Comparison of ENCODE assay signal across 9 mouse cellular contexts in the genomic region with DNA sequence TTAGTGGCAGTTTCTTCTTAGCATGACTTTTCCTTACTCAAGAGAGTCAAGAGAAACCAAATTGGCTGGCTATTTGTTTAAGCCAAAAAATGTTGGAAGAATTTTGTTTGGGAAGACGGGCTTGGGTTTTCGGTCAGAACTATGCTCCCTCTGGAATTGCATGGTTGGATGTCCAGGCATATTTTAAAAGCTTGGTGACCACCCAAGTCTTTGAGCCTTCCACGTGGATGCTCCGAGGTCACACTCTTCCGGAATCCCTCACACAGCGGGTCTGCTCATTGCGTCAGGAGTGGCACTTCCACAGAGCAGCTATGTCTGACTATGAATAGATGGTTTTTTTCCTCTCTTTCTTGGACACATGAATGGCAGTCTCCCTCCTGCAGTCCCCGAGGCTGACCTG. TPM values are rescaled to one million over a fixed set of nuclear protein-coding genes. Genes with fewer than 3 reads are reported as not detected.
DNase-seq lines count a peak whose midpoint lies in the region; ATAC-seq and TF ChIP-seq lines count a peak whose summit lies in the region.
"Had no signal": no experiment of that assay in that cellular context is flagged by ENCODE, and none has a peak within 500 bp of the region (broad histone marks: within the 10 kb centered on the region; RNA-seq: fewer than 3 reads in every experiment).

No protein-coding gene starts in this region.

- H3K9ac ChIP-seq in heart, embryonic 13.5 days = peak overlapping the region; percentile 37
- no peak overlapping the region for H3K9ac ChIP-seq in midbrain, postnatal 0 days (replicated peaks; ENCODE audit: low read length, poor library complexity, severe bottlenecking)
- H3K9ac ChIP-seq in heart, embryonic 16.5 days (ENCODE audit: low read length) = 0 out of 2 replicates have a peak overlapping the region, but pooled peaks have one; percentile 13
- H3K9ac ChIP-seq in stomach, postnatal 0 days (ENCODE audit: low read length) = no peak overlapping the region

- H3K27me3 ChIP-seq in heart, embryonic 13.5 days (replicated peaks) = no peaks in the 10 kb centered on the region
- no peaks in the 10 kb centered on the region for H3K27me3 ChIP-seq in midbrain, embryonic 10.5 days (ENCODE audit: low read depth, poor library complexity, severe bottlenecking)
- no peaks in the 10 kb centered on the region for H3K27me3 ChIP-seq in midbrain, postnatal 0 days (ENCODE audit: insufficient read depth, low read length)
- no peaks in the 10 kb centered on the region for H3K27me3 ChIP-seq in heart, embryonic 16.5 days (ENCODE audit: control insufficient read depth, insufficient read depth, low read length)
- no peaks in the 10 kb centered on the region for H3K27me3 ChIP-seq in stomach, postnatal 0 days (ENCODE audit: control insufficient read depth, insufficient read depth, low read length)
- H3K27me3 ChIP-seq: CH12.LX had no signal

- no peaks in the 10 kb centered on the region for H3K36me3 ChIP-seq in heart, embryonic 13.5 days
- no peaks in the 10 kb centered on the region for H3K36me3 ChIP-seq in midbrain, embryonic 10.5 days
- no peaks in the 10 kb centered on the region for H3K36me3 ChIP-seq in midbrain, postnatal 0 days (ENCODE audit: insufficient read depth, low read length)
- no peaks in the 10 kb centered on the region for H3K36me3 ChIP-seq in heart, embryonic 16.5 days (ENCODE audit: control insufficient read depth, insufficient read depth)
- no peaks in the 10 kb centered on the region for H3K36me3 ChIP-seq in stomach, postnatal 0 days (ENCODE audit: control insufficient read depth, insufficient read depth, low read length)

- 77% methylated on average over 8 of the region's 8 CpGs for WGBS in heart, embryonic 13.5 days
- 62% methylated on average over 8 of the region's 8 CpGs for WGBS in midbrain, embryonic 10.5 days
- 55% methylated on average over 8 of the region's 8 CpGs for WGBS in midbrain, postnatal 0 days
- 79% methylated on average over 8 of the region's 8 CpGs for WGBS in heart, embryonic 16.5 days
- WGBS in stomach, postnatal 0 days = 57% methylated on average over 8 of the region's 8 CpGs

- no peaks in the 10 kb centered on the region for H3K9me3 ChIP-seq in heart, embryonic 13.5 days
- H3K9me3 ChIP-seq in midbrain, embryonic 10.5 days (replicated peaks) = no peaks in the 10 kb centered on the region
- no peaks in the 10 kb centered on the region for H3K9me3 ChIP-seq in midbrain, postnatal 0 days (ENCODE audit: low read length)
- no peaks in the 10 kb centered on the region for H3K9me3 ChIP-seq in heart, embryonic 16.5 days (replicated peaks; ENCODE audit: control insufficient read depth, low read length)
- no peaks in the 10 kb centered on the region for H3K9me3 ChIP-seq in stomach, postnatal 0 days (ENCODE audit: control insufficient read depth, low read length)
- H3K9me3 ChIP-seq: megakaryocyte, embryonic 14.5 days had no signal

- H3K4me2 ChIP-seq in heart, embryonic 13.5 days = no peak overlapping the region
- no peak overlapping the region for H3K4me2 ChIP-seq in midbrain, postnatal 0 days (ENCODE audit: low read depth, low read length, poor library complexity, severe bottlenecking)
- H3K4me2 ChIP-seq in heart, embryonic 16.5 days (ENCODE audit: low read depth, low read length) = no peak overlapping the region
- H3K4me2 ChIP-seq in stomach, postnatal 0 days (replicated peaks; ENCODE audit: low read depth) = no peak overlapping the region

- ATAC-seq in heart, embryonic 13.5 days (ENCODE audit: extremely low read depth, insufficient number of reproducible peaks, low FRiP score, low TSS enrichment) = no peak
- no peak for ATAC-seq in midbrain, postnatal 0 days (ENCODE audit: low FRiP score)
- ATAC-seq in heart, embryonic 16.5 days (replicated peaks; ENCODE audit: extremely low read depth, insufficient read depth, low FRiP score) = no peak
- no peak for ATAC-seq in stomach, postnatal 0 days (ENCODE audit: low FRiP score, low TSS enrichment)

- no peak for TF ChIP-seq EP300 in stomach, postnatal 0 days (optimal IDR thresholded peaks at IDR 0.05)

- no peak for DNase-seq in heart, postnatal 4 days
- DNase-seq in midbrain, embryonic 10.5 days (ENCODE audit: low spot score) = no peak
- DNase-seq in midbrain, postnatal 0 days (ENCODE audit: low spot score) = no peak
- no peak for DNase-seq in stomach, postnatal 0 days (ENCODE audit: low spot score)
- DNase-seq in cerebellum, adult 11 months = no peak

- peaks cover 91% of the 10 kb centered on the region for H3K4me1 ChIP-seq in heart, embryonic 13.5 days
- H3K4me1 ChIP-seq in midbrain, embryonic 10.5 days = peaks cover 71% of the 10 kb centered on the region
- 0 out of 2 replicates have a peak, but pooled peaks cover 11% of the 10 kb centered on the region for H3K4me1 ChIP-seq in midbrain, postnatal 0 days (ENCODE audit: insufficient read depth, low read length)
- peaks cover 73% of the 10 kb centered on the region for H3K4me1 ChIP-seq in heart, embryonic 16.5 days (ENCODE audit: control insufficient read depth, insufficient read depth, low read length)
- peaks cover 21% of the 10 kb centered on the region for H3K4me1 ChIP-seq in stomach, postnatal 0 days (replicated peaks; ENCODE audit: control insufficient read depth, insufficient read depth)

- TF ChIP-seq CTCF in midbrain, postnatal 0 days (IDR thresholded peaks at IDR 0.05) = no peak
- TF ChIP-seq CTCF in stomach, postnatal 0 days (IDR thresholded peaks at IDR 0.05; ENCODE audit: low read depth) = no peak

- peak overlapping the region; percentile 70 for H3K27ac ChIP-seq in heart, embryonic 13.5 days (replicated peaks)
- peak overlapping the region; percentile 59 for H3K27ac ChIP-seq in midbrain, embryonic 10.5 days (replicated peaks)
- no peak overlapping the region for H3K27ac ChIP-seq in midbrain, postnatal 0 days (ENCODE audit: low read depth, low read length)
- peak overlapping the region; percentile 45 for H3K27ac ChIP-seq in heart, embryonic 16.5 days (ENCODE audit: low read length)
- peak overlapping the region; percentile 45; the same call in 1 of the 2 replicates for H3K27ac ChIP-seq in stomach, postnatal 0 days (replicated peaks)

- no peak overlapping the region for H3K4me3 ChIP-seq in heart, embryonic 13.5 days
- H3K4me3 ChIP-seq in midbrain, embryonic 10.5 days = no peak overlapping the region
- H3K4me3 ChIP-seq in midbrain, postnatal 0 days (ENCODE audit: low read depth, low read length) = no peak overlapping the region
- no peak overlapping the region for H3K4me3 ChIP-seq in heart, embryonic 16.5 days (ENCODE audit: low read length)
- no peak overlapping the region for H3K4me3 ChIP-seq in stomach, postnatal 0 days (ENCODE audit: low read depth, low read length)

RNA-seq across cellular contexts. Expression of gene Nek6, which starts 23.6 kb away (rescaled TPM):
- polyA plus RNA-seq in heart, embryonic 13.5 days (2015; fragmentation: Nextera tagmentation; extraction: Ambion mirVana) = 67.8 and 74.5 TPM in 2 replicates
- total RNA-seq in heart, postnatal 4 days (2021) = 10 to 100 TPM; 24.8 to 26.0 TPM
- polyA plus RNA-seq in midbrain, embryonic 10.5 days (2016; fragmentation: Nextera tagmentation; extraction: Ambion mirVana) = 87.4 and 96.9 TPM in 2 replicates
- total RNA-seq in midbrain, postnatal 0 days (2014; rRNA removed) = 21.8 and 22.8 TPM in 2 replicates
- 56.0 and 62.8 TPM in 2 replicates for polyA plus RNA-seq in midbrain, postnatal 0 days (2015; fragmentation: Nextera tagmentation; extraction: Ambion mirVana)
- 66.2 and 67.9 TPM in 2 replicates for polyA plus RNA-seq in heart, embryonic 16.5 days (2015; fragmentation: Nextera tagmentation; extraction: Ambion mirVana)
- polyA plus RNA-seq in stomach, postnatal 0 days (2015; fragmentation: Nextera tagmentation; extraction: Ambion mirVana) = 43.7 and 43.8 TPM in 2 replicates

Comparison
In these comparisons a context has a peak if more than half of its experiments do, and no peak if none do; other contexts are left out.
1. H3K9ac ChIP-seq: peak in heart, embryonic 13.5 days (single experiment) and heart, embryonic 16.5 days (single experiment); none in midbrain, postnatal 0 days (single experiment) and stomach, postnatal 0 days (single experiment).